Mouse (Mus musculus): ENCODE measurements around the gene Pde10a. TPM values are rescaled to one million over a fixed set of nuclear protein-coding genes. Genes with fewer than 3 reads are reported as not detected.

The Pde10a gene
- total and polyA plus RNA-seq, 3 experiments, result 0.04 to 0.41 (median 0.21) TPM

- Histone ChIP-seq H3K36me3 (replicated peaks in 1 of 2; ENCODE audit: control insufficient read depth in 1 of 2, insufficient read depth in 1 of 2, low read length in 1 of 2) (no peaks in the 10 kb centered on the region), H3K27me3 (replicated peaks) (no peaks in the 10 kb centered on the region), H3K27ac (ENCODE audit: insufficient read depth, low read depth) (no peak overlapping the region), H3K9me3 (replicated peaks; ENCODE audit: low read length) (no peaks in the 10 kb centered on the region), H3K4me2 (ENCODE audit: insufficient read depth, low read depth, poor library complexity, severe bottlenecking) (no peak overlapping the region), H3K9ac (ENCODE audit: insufficient read depth, low read depth) (no peak overlapping the region), H3K79me2 (replicated peaks; ENCODE audit: control insufficient read depth, extremely low read depth, insufficient read depth, poor library complexity, severe bottlenecking) (no peaks in the 10 kb centered on the region), H3K4me3 (replicated peaks in 1 of 3; ENCODE audit: low read depth in 2 of 3, low read length in 2 of 3, poor library complexity in 1 of 3) (no peak overlapping the region), H3K4me1 (ENCODE audit: control insufficient read depth in 1 of 2, insufficient read depth in 2 of 2) (peaks cover 2% of the 10 kb centered on the region in 2 experiments; a peak in 1 of 4 replicates)
- in situ Hi-C loops (cut with MboI; ENCODE audit: low pct_ligation_motif_present, low pct_unique_long_range_greater_than_20kb, low sequenced_read_pairs) (no loop called here), dilution Hi-C loops (cut with MboI; ENCODE audit: extremely low pct_ligation_motif_present, extremely low pct_unique_long_range_greater_than_20kb, low sequenced_read_pairs) (no loop called here)
- DNase-seq (ENCODE audit: extremely low read depth), result no peak
- no peak for TF ChIP-seq MYC (IDR thresholded peaks at IDR 0.05; ENCODE audit: low read depth, low read length)
Measured at GRCm38 (mm10) chr17:8688096-8688495, 162.9 kb downstream of the Pde10a start.

GRCm38 (mm10) chr17:8698265-8698664 lies 173.1 kb downstream of the Pde10a start:
- Histone ChIP-seq H3K4me1 (ENCODE audit: control insufficient read depth in 1 of 2, insufficient read depth in 2 of 2) (peaks cover 5 to 28% of the 10 kb centered on the region in 2 experiments), H3K4me3 (replicated peaks in 1 of 3; ENCODE audit: low read depth in 2 of 3, low read length in 2 of 3, poor library complexity in 1 of 3) (no peak overlapping the region), H3K36me3 (replicated peaks in 1 of 2; ENCODE audit: control insufficient read depth in 1 of 2, insufficient read depth in 1 of 2, low read length in 1 of 2) (no peaks in the 10 kb centered on the region), H3K9ac (ENCODE audit: insufficient read depth, low read depth) (no peak overlapping the region), H3K27me3 (replicated peaks) (no peaks in the 10 kb centered on the region), H3K27ac (ENCODE audit: insufficient read depth, low read depth) (no peak overlapping the region), H3K4me2 (ENCODE audit: insufficient read depth, low read depth, poor library complexity, severe bottlenecking) (no peak overlapping the region), H3K9me3 (replicated peaks; ENCODE audit: low read length) (peaks cover 9% of the 10 kb centered on the region), H3K79me2 (replicated peaks; ENCODE audit: control insufficient read depth, extremely low read depth, insufficient read depth, poor library complexity, severe bottlenecking) (no peaks in the 10 kb centered on the region)
- dilution Hi-C loops (cut with MboI; ENCODE audit: extremely low pct_ligation_motif_present, extremely low pct_unique_long_range_greater_than_20kb, low sequenced_read_pairs), result no loop called here
- no peak for TF ChIP-seq CHD2 (IDR thresholded peaks at IDR 0.05; ENCODE audit: low read length)
- no peak for TF ChIP-seq CTCF (conservative IDR thresholded peaks at IDR 0.05 in 1 of 2, IDR thresholded peaks at IDR 0.05 in 1 of 2; ENCODE audit: low read depth in 2 of 2, low read length in 2 of 2)
- TF ChIP-seq SMC3 (IDR thresholded peaks at IDR 0.05; ENCODE audit: low read depth, low read length), result no peak
- TF ChIP-seq MAX (IDR thresholded peaks at IDR 0.05; ENCODE audit: low read length), result no peak
- no peak for TF ChIP-seq NRF1 (IDR thresholded peaks at IDR 0.05; ENCODE audit: low read depth, low read length)
- no peak for TF ChIP-seq TCF12 (IDR thresholded peaks at IDR 0.05; ENCODE audit: low read depth, low read length)
- no peak for TF ChIP-seq EP300 (IDR thresholded peaks at IDR 0.05; ENCODE audit: low read length)
- TF ChIP-seq MXI1 (IDR thresholded peaks at IDR 0.05; ENCODE audit: low read depth, low read length), result no peak
- TF ChIP-seq POLR2AphosphoS2 (IDR thresholded peaks at IDR 0.05; ENCODE audit: low read depth, low read length), result no peak
- no peak for TF ChIP-seq IRF4 (IDR thresholded peaks at IDR 0.05; ENCODE audit: low read depth, low read length)
- TF ChIP-seq MAFK (IDR thresholded peaks at IDR 0.05; ENCODE audit: insufficient replicate concordance, low read length), result no peak
- TF ChIP-seq UBTF (IDR thresholded peaks at IDR 0.05; ENCODE audit: low read depth, low read length), result no peak
- no peak for TF ChIP-seq USF2 (conservative IDR thresholded peaks at IDR 0.05; ENCODE audit: low read depth, low read length)
- TF ChIP-seq E2F4 (IDR thresholded peaks at IDR 0.05; ENCODE audit: insufficient replicate concordance, low read depth, low read length), result no peak
- TF ChIP-seq MAZ (IDR thresholded peaks at IDR 0.05; ENCODE audit: low read depth, low read length), result no peak
- TF ChIP-seq GABPA (IDR thresholded peaks at IDR 0.05; ENCODE audit: insufficient replicate concordance, low read depth, low read length), result no peak
- TF ChIP-seq MYC (IDR thresholded peaks at IDR 0.05; ENCODE audit: low read depth, low read length), result no peak
- TF ChIP-seq TBP (conservative IDR thresholded peaks at IDR 0.05; ENCODE audit: low read depth, low read length), result no peak
- in situ Hi-C loops (cut with MboI; ENCODE audit: low pct_ligation_motif_present, low pct_unique_long_range_greater_than_20kb, low sequenced_read_pairs), result no loop called here
- no peak for DNase-seq (ENCODE audit: extremely low read depth)

Measured in CH12.LX (cell line).